Mouse (Mus musculus): ENCODE measurements at regions not wholly inside any gene's neighbourhood (a gene's known extent, or its start where the extent isn't known, plus 50 kb on each side); places are given as distances from the start of the nearest gene placed in this dataset.

DNA sequence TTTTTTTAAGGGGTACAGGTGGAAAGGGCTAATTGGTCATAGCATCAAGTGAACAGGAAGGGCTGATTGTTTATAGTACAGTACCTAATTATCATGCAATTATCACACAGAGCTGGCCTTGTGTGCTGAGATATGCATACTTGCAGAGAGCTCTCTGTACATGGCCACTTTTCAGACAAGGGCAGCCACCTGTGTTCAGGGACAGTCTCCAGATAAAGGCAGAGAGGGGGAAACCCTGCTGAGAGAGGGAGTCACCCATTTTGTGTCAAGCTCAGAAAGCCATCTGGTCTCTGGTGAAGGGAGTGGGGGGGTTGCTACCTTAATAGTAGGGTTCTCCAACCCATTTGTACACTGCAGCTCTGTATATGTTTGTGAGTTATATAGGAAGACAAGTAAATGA is 127.5 kb upstream of the Sphkap start:
- DNase-seq (ENCODE audit: low spot score in 2 of 2): no peak

DNA sequence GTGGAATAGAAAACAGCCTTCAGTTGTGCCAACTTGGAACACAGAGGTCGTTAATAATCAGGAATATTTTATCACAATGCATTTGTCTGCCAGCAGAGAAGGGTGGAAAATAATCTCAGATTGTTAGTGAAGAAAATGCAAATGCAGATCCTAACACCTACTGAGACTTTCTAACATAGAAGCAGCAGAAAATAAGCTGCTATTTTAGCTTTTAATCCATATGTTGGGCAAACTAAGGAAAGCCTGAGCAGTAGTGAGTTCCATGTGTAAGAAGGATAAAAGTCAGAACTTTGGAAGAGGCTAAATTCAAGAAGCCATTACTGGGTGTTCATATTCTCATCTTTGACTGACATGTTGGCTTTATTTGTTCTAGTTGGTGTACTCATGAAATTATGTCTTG is 119.8 kb upstream of the Sphkap start:
- no peak for DNase-seq (ENCODE audit: low spot score in 2 of 2)

DNA sequence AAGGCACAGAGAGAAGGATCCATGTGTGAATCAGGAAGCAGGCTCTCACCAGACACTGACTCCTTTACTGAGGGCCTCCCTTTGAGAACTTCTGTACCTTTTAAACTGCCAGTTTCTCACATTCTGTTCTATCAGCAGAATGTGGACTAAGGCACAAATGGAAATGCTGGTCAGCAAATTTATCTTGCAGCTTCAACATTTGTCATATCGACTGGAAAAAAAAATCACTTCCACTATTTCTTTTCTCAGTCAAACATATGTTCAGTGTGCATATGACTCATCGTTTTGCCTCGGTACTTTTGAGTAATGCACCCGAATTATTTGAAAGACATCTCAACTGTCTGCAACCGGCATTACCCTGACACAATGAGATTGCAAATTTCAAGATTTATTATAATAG is 101.4 kb upstream of the Sphkap start:
- no peak for DNase-seq (ENCODE audit: low spot score in 2 of 2)

DNA sequence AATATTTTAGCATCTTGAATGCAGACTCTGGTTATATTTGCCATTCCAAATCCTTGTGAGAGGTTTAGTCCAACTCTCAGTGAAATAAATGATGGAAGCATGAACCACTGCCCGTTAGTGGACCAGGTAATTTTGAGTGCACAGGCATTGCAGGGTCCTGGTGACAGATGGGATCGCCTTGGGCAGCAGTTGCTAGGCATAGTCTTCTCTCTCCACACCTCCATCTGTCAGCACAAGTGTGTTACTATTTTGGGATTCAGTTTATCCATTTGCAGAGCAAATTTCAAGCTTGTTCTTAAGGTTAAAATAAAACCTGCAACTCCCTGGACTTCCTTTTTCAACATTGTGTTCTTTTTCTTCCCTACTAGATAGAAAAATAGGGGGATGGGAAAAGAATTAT is 97.4 kb upstream of the Sphkap start:
- no peak for DNase-seq (ENCODE audit: low spot score in 2 of 2)

DNA sequence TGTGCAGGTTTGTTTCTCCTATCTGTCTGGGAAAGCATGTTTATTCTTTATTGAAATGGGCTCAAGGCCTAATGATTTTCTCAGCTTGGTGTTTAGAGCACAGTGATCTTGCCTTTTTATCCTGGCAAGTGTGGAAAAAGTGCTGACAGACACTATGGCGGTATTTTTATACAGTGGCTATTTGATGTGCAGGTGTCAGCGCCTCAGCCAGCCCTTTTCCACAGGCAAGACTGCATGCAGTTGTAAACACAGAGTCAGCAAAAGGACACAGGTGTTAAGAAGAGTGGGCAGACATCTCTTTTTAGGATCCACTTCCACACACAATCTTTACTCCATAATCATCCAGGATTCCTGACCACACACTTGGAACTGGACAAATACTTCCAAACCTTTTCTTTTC is 88.9 kb upstream of the Sphkap start:
- DNase-seq (ENCODE audit: low spot score in 2 of 2): no peak

DNA sequence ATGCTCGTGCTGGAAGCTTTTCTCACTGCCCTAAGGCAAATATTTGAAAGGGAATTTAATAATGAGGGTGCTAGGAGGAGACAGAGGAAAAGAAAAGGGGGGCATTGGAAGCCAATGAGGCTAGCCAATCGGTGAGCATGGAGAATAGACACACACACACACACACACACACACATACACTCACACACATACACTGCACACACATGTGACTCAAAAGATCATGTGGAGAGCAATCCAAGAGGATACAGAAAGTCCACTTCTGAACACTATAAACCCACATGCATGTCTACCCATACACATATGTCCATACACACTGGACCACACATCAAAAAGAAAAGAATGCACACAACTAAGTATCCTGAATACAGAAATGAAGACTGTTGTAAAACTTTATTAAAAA is 88.4 kb upstream of the Sphkap start:
- no peak for DNase-seq (ENCODE audit: low spot score in 2 of 2)

DNA sequence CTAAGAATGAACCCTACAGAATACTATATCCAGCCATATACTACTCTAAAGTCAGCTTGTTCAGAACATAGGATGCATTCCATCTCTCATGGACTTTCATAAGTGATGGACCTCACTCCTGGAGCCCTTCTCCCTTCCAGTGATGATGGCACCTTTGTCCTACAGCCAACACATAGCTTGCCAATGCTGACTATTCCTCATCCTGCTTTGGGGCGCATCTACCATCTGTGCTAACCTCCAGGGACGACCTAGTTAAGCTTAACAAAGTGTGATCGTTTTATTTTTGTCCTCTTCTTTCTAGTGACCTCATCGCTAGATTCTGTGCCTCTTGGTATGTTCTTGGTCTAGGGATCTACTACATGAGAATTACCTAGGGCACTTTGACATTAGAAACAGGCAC is 87.0 kb upstream of the Sphkap start:
- no peak for DNase-seq (ENCODE audit: low spot score in 2 of 2)

DNA sequence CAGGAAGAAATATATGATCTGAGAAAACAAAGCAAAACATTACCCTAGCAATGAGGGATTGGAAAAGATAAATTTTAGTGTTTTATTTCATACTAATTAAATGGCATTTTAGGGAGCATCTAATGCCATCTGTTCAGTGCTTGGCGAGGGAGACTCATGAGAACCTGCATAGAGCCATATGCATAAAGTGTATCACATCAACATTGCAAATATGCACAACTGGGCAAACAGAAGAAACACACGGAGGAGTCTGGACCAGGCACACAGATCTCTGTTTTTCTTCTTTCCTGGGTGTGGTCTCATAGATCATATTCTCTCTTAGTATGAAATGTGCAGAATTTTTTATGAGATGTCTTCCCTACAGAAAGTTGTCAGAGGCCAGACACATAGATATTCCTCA is 71.1 kb upstream of the Sphkap start:
- DNase-seq (ENCODE audit: low spot score in 2 of 2): no peak

Small RNAs in the stretch of these regions (microRNA-seq; reads per million reads assigned to microRNA genes)
- 0 reads per million in 2 experiments for gene Gm25754
